Mouse (Mus musculus) cerebellum, adult 9-11 months (tissue): ENCODE data around the gene Zc3h12a.

Experiments
- DNase-seq: peaks from one replicate; pipeline ENCODE4 v3.0.0; 2022

Gene Zc3h12a

DNA sequence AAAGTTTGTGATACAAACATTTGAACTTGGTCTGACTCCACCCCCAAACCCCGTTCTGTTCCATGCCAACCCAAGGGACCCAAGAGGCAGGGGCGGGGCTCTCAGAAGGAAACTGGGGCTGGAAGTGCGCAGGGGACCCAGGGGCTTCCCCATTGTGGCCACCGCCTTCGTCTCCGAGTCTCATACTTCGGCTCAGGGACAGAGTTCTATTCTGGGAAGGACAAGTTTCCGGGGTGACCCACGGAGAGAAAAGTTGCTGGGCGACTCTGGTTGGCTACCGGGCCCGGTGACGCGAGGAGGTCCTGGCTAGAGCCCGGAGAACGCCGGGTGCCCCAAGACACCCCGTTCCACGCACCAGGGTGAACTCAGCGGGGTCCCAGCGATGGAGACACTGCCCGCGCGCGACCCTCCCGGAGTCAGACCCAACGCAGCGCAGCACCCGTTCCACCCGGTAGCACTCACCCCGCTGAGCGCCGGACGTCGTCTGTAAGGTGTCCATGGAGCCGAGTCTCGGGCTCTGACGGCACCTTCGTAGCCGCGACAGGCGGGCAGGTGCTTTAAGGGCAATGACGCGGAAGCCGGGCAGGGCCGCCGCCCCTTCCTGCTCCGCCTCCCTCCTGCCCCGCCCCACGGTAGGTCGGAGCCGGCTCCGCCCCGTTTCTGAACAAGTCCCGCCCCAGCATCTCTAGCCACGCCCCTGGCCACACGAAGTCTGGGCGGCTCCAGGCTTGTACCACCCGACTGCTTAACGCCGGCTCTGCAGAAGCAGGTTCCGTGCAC is at the start of gene Zc3h12a:
TSS of gene Zc3h12a (minus strand) at position 536 of the 780 bp plus-strand sequence.
- peak; percentile 46 for DNase-seq

DNA sequence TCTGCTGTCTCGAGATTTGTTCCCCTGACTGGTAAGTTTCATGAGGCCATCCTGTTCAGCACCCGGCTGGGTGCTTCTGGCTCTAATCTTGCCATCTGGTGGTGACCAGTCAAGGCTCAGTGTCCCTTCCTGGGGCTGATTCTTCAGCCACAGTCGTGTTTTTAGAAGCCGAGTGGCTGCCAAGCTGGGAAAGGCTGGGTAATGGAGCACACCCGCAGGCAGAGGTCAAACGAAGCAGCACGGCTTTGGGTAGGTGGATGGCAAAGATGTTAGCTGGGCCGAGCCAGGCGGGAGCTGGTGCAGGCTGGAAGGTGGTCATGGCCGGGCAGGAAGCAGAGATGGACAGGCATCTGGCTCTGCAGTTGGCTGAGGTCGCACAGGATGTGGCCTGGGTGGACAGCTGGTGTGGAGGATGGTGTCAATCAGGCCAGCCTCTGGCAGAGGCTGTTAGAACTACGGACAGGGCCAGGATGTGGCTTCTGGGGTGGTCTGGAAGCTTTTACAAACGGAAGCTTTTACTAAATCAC is 49.1 kb upstream of the Zc3h12a start:
- peak; percentile 54 for DNase-seq

- no peak for DNase-seq
Observed at GRCm38 (mm10) chr4:125176190-125176589, 48.5 kb upstream of the Zc3h12a start.

- DNase-seq = peak; percentile 66
Observed at GRCm38 (mm10) chr4:125175591-125175990, 48.0 kb upstream of the Zc3h12a start.

DNA sequence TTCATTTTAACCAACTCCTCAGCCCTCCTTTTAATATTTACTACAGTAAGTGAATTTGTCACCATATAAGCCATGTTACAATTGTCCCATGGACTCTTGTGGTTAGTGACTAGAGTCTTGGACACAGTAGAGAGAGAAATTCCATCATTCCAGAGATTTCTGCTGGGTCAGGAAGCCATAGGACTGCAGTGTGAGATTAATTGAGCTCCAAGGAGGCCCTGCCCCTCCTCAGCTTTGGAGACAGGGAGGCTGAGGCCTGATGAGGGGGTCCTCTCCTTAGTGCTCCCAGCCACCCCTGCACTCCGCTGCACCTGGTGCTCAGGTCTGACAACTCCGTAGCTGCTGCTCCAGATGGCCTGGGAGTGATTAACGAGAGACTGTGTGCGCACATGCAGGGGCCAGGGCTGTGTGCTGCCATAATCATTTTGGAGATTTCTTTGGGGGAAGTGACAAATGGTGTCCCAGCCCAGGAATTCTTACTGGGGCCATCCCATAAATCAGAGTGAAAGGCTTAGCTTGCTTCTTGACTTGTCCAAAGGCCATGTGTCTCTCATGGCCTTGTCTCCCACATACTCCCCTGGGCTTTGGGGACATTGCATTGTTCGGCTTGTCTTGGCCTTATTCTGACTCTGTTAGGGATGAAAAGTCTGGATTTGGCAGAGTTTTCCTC is 47.0 kb upstream of the Zc3h12a start:
- no peak for DNase-seq

DNA sequence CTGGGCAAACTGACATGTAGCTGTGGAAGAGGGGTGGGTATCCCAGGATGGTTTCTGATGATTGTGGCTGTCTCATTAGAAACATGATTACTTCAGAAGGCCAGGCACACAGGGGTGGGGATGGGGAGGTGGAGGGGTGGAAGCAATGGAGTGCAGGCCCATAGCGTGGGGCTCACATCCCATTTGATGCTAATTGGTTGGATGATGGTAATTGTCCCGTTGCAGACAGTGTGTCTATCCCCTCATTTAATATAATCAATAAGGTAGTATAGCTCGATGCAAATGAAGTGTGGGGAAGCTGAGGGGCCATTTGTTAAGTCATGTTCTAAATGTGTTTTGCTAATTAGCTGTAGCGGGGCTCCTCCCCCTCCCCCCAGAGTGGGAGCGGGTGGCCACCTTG is 45.5 kb upstream of the Zc3h12a start:
- DNase-seq = no peak

DNA sequence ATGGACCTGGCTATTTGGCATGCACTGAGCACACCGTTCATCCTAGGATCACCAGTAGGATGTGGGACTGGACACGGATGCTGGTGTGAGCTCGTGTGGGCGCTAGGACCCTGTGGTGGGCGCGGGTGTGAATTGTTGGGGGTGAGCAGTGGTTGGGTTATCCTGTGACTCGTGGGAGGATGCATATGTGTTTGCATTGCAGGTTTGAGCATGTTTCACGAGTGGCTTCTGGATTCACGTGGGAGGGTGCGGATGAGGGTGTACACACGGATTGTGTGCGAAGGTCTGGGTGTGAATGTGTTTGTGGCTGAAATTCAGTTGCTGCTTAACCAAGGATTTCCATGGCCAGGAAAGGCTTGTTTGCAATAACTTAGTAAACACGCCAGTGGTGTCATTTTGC is 45.1 kb upstream of the Zc3h12a start:
- DNase-seq = no peak

- DNase-seq = no peak
Observed at GRCm38 (mm10) chr4:125167723-125168122, 40.1 kb upstream of the Zc3h12a start.

DNA sequence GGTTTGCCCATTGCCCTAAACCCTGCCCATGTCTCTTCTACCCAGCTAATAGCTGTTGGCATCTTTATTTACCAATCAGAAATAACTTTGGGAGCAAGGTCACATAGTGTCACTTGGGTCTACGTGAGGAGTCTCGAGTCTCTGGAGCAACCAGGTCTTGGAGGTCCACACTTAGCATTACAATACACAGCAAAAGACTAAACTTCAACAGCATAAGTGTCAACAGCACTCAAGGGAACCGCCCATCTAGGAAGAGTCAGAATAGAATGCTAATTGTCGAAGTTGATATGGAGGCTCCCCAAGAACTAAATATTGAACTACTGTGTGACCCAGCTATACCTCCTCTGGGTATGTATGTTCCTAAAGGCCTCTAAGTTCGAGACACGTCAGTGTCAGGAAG is 37.2 kb upstream of the Zc3h12a start:
- no peak for DNase-seq

- DNase-seq = no peak
Observed at GRCm38 (mm10) chr4:125162701-125163100, 35.1 kb upstream of the Zc3h12a start.

DNA sequence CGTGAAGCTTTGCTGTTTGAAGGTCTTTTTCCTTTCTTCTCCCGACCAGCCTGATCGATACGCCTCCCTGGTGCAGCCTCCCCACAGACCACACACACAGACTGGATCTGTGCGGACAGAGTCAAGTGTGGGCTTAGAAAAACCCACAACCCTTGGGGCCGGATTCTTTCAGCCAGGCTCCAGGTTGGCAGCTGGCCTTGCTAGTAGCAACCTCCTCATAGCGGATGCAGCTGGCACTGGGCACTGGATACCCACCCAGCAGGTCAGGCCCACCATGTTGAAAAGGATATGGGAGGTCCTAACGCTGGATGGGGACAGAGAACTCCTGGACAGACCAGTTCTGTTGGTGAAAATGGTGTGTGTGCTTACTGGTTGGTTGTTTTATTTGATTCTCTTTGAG is 33.8 kb upstream of the Zc3h12a start:
- DNase-seq = no peak

DNA sequence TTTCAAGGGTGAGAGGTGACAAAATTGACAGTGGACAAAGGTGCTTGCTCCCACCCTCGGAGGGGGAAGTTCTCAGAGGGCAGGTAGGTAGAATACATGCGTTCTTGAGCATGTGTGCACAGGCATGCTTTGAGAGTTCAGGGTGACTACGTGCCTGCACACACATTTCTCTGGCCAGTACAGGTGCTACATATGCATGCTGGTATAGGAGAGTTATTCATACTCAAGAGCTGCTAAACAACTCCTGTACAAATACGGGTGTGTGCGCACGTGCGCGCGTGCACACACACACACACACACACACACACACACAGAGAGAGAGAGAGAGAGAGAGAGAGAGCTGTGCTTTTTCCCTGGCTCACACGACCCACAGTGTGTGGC is 33.3 kb upstream of the Zc3h12a start:
- DNase-seq = no peak

- peak; percentile 89 for DNase-seq
Observed at GRCm38 (mm10) chr4:125160320-125160950, 32.8 kb upstream of the Zc3h12a start.

- peak; percentile 79 for DNase-seq
Observed at GRCm38 (mm10) chr4:125158581-125159317, 31.1 kb upstream of the Zc3h12a start.

- DNase-seq = no peak
Observed at GRCm38 (mm10) chr4:125158081-125158480, 30.4 kb upstream of the Zc3h12a start.

GRCm38 (mm10) chr4:125157322-125157721 is 29.7 kb upstream of the Zc3h12a start:
- DNase-seq = no peak

GRCm38 (mm10) chr4:125155646-125156045 is 28.0 kb upstream of the Zc3h12a start:
- DNase-seq = no peak

- no peak for DNase-seq
Observed at GRCm38 (mm10) chr4:125153659-125154241, 26.1 kb upstream of the Zc3h12a start.

DNA sequence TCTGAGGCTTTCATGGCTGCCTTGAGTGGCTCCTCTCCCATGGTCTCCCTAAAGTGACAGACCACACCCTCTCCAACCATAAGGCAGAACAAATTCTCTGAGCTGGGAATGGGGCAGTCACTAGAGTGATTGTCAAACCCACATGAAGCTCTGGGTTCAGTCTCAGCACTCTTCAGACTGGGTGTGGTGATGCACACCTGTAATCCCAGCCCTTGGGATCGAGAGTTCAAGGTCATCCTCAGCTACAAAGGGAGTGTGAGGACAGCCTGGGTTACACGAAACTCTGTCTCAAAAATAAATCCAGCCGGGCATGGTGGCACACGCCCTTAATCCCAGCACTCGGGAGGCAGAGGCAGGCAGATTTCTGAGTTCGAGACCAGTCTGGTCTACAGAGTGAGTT is 24.8 kb upstream of the Zc3h12a start:
- DNase-seq = no peak

DNA sequence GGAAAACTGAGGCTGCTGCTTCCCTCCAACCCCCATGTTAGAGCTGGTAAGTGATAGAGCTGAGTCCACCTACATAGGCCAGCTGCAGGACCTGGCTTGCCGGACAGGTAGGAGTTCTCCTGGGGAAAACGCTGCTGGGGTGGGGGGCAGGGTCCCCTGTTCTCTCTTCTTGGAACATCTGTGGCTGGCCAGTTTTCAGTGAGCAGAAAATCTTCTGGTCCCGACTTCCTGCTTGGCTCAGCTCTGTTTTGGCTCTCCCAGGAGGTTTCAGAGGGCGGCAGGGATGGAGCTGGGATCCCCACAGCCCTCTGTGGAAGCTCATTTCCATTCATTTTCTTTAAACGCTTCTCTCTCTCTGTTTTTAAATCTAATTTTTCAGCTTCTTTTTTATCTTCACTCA is 21.8 kb upstream of the Zc3h12a start:
- no peak for DNase-seq

DNA sequence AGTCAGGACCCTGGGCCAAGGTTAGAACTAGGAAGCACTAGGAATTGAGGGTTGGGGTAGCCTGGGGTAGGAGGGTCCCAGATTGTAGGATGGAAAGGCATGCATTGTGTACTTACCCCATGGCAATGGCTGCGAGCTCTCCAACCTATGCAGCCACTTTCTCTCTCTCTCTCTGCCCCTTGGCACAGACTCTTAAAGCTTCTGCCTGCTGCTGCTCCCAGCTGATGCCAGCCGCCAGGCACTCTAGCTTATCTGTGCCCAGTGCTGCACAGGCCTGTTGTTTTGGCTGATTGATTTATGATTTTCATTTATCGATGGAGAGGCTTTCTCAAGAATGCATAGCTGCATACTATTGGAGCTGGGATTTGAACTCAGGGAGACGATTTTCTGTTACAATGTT is 20.3 kb upstream of the Zc3h12a start:
- DNase-seq = no peak

DNA sequence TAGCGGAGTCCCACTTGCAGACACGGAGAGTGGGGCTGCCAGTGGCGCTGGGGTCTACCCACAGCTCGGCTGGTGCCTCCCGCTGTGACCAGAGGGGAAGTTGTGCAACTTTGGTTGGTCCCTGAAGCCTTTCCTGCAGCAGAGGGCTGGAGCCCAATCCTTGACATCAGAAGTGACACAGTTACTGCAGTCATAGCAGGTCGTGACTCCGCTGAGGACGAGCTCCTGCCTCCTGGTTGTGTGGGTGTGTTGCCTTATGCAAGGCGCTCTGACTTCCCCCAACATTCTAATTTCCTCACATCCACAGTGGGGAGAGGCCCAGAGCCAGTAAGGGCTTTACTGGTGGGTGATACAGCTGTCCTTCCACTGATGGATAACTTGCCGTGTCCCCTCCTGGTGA is 17.6 kb upstream of the Zc3h12a start:
- no peak for DNase-seq

DNA sequence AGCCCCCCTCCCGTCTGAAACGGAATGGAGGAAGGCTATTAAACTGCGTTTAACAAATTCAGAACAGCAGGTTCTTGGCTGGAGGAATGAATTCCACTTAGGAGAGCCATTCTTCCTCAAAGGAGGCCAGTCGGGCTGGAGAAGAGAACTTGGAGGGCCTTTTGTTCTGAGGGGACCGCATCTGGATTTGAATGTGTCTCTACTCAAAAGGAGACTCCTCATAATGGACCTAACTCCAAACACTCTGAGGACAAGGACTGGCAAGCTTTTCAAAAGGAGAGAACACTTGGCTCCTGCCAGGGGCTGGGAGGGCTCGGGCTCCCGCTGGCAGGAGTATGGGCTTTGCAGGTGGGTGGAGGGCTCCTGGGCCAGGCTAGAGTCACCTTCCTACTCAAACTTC is 17.0 kb upstream of the Zc3h12a start:
- no peak for DNase-seq
